Mouse (Mus musculus): Measurements from ENCODE around the gene Fank1.

Gene Fank1

GRCm38 (mm10) chr7:133776626-133776996 lies at the start of gene Fank1:
Gene Fank1 (plus strand): TSS chr7:133776861.
- in situ Hi-C loops (cut with MboI): no loop called here

- in situ Hi-C loops (cut with MboI): no loop called here
Measured at GRCm38 (mm10) chr7:133727027-133727426, 49.6 kb upstream of the Fank1 start.

- in situ Hi-C loops (cut with MboI): no loop called here
Measured at GRCm38 (mm10) chr7:133729351-133729750, 47.3 kb upstream of the Fank1 start.

DNA sequence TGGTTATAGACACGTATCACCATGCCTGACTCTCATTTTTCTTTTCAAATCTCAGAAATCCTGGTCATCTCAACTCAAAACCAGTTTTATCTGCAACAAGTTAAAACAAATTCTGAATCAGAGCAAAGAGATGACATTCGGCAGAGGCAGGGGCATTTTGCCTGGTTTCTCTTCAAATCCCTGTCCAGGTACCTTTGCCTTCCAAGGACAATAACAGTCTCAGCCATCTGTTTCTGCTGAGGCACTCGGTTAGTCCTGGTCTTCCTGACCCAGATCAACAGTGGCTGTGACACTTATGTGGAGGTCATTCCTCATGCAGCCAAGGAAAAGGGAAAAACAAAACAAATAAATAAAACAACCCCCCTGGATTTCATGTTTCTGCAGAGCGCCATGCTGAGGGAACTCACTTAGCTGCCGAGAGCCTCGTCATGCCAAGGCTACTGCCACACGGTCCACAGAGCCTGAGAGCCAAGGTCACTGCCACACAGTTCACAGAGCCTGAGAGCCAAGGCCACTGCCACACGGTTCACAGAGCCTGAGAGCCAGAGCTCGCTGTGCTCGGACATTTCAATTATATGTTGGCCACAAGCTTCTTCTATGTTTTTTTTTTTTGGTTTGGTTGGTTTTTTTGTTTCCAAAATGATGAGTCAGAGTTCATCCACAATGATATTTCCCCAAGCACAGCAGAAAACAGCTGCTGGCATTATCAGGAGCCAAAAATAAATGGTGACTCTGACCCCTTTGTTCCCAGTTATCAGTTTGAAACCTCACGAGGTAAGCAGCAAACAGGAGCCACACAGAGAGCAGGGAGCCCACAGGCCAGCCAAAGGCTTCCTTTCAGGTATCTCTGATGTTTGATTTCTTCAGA lies 46.1 kb upstream of the Fank1 start:
- in situ Hi-C loops (cut with MboI): no loop called here

DNA sequence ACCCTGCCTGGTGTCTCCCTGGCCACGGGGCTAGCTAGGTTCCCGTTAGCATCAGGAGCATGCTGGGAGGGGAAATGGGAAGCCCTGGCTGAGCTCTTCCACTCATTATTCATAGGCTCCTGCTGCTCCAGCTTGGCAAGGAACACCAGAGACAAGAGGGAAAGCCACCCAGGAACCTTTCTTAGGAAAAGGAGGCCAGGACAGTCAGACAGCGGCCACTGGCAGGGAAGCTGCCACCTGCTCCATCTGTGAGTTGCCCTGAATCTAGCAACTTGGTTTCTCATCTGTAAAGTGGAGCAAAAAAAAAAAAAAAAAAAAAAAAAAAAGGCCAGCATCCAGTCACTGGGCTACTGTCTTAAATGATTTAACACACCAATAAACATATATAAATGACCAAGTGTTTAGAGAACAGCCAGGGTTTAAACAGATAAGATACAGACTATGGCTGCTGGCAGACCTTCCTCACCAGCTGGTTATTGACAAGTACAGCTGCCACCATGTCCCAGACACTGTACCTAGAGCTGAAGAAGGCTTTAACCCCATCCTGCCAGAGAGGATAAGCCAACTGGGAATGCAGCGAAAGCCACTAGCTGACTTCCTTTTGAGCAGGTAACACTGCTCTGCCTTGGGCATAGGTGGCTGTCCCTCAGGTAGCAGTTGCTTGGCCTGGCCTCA lies 44.6 kb upstream of the Fank1 start:
- in situ Hi-C loops (cut with MboI): no loop called here

DNA sequence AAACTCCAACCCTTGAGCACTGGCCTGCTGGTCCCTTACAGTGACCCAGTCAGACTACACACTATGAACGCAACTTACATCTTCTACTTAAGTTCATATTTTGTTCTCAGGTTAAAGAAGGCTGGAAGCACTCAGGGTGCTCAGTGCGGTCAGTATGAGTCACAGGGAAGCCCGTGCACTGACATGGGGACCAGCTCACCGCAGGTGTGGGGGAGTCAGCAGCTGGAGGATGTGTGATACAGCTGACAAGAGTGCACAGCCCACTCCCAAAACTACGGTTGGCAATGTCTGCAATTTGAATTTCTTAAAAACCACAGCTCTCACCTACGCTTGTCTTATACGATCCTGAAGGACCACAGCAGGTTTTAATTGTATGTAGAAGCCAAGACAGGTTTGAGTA lies 36.1 kb upstream of the Fank1 start:
- in situ Hi-C loops (cut with MboI): no loop called here

GRCm38 (mm10) chr7:133742530-133743325 lies 33.9 kb upstream of the Fank1 start:
- in situ Hi-C loops (cut with MboI): no loop called here

- in situ Hi-C loops (cut with MboI): no loop called here
Measured at GRCm38 (mm10) chr7:133743611-133744010, 33.0 kb upstream of the Fank1 start.

- in situ Hi-C loops (cut with MboI): no loop called here
Measured at GRCm38 (mm10) chr7:133744209-133744608, 32.5 kb upstream of the Fank1 start.

GRCm38 (mm10) chr7:133744701-133745100 lies 32.0 kb upstream of the Fank1 start:
- in situ Hi-C loops (cut with MboI): no loop called here

- in situ Hi-C loops (cut with MboI): no loop called here
Measured at GRCm38 (mm10) chr7:133747372-133747771, 29.3 kb upstream of the Fank1 start.

DNA sequence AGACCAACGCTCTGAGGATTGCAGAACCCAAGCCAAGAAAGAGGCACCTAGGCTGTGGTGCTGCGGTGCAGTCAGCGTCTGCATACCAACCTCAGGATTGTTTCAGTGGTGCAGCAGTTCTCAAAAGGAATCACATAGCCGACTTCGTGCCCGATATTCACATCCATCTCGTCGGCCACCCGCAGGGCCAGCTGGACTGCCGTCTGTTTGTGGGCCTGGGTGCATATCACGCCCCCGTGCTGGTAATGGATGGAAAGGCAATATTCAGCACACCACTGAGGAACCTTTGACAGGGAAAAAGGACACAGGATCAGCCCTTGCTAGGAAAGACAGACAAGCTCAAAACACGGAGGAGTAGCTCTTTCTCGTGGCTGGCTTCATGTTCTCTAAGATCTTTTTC lies 27.9 kb upstream of the Fank1 start:
- in situ Hi-C loops (cut with MboI): no loop called here

DNA sequence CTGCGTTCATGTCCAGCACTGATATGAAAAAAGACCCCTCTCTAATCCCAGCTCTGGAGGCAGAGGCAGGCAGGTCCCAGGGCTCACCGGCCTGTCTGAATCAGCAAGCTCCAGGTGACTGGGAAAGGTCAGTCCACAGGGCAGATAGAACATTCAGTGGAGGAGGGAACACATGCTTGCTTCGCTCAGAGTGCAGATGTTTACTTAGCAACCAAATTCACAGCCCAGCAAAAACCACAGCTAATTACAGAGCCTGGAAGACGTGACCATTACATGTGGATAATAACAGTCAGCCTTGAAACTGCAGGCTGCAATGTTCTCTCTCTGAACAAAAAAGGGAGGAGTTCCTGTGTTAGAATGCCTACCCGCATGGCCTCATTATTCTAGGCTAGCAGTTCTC lies 26.0 kb upstream of the Fank1 start:
- in situ Hi-C loops (cut with MboI): no loop called here

DNA sequence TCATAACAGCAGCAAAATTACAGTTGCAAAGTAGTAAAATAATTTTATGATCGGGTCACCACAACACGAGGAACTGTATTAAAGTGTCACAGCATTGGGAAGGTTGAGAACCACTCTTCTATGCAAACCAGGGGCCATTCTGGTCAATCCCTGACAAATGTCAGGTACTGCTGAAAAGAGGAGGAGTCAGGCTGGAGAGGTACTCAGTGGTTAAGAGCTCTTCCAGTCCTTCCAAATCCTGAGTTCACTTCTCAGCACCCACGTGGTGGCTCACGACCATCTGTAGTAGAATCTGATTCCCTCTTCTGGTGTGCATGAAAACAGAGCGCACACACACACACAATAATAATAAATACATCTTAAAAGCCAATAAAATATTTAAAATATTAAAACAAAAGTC lies 25.5 kb upstream of the Fank1 start:
- in situ Hi-C loops (cut with MboI): no loop called here

GRCm38 (mm10) chr7:133757961-133758455 lies 18.7 kb upstream of the Fank1 start:
- in situ Hi-C loops (cut with MboI): no loop called here

DNA sequence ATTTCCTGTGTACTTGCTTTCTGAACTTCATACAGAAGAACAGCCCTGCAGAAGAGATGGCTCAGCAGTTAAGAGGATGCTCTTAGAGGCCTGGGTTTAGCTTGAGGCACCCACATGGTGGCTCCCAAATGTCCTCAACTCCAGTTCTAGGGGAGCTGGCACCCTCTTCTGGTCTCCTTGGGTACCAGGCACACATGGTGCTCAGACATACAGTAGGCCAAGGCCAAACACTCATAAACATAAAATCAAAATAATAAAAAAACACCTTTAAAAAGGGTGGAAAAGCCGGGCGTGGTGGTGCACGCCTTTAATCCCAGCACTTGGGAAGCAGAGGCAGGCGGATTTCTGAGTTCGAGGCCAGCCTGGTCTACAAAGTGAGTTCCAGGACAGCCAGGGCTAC lies 17.9 kb upstream of the Fank1 start:
- in situ Hi-C loops (cut with MboI): no loop called here

DNA sequence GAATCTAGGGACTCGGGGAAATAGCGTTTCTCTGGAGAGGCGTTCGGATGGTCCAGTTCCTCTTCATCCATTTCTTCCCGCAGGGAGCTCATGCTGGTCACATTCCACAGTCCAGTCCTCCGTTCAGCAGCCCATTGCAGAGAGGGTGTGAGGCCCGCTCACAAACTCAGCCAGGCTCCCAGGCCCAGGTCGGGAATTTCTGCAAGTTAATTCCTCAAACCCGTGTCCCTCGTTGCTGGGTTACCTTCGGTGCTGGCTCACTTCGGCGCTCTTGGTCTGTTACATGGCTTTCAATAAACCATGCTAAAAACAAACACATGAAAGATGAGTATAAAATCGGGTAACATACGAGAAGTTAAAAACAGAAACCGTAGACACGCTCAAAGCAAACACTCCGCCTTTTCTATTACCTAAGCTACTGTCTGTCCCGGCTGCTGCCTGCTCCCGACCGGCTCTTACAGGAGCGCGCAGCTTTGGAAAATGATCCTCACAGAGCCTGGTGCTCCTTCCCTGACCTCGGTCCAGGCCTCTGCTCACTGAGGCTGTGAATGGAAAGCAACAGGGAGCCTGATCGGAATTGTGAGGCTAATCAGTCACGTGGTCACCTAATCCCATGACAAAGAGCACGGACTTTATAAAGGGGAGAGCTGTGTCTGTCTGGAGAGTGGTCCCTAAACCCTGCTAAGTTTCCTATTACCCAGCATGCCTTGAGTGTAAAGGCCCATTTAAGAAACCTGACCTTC lies 16.9 kb upstream of the Fank1 start:
- in situ Hi-C loops (cut with MboI): no loop called here

DNA sequence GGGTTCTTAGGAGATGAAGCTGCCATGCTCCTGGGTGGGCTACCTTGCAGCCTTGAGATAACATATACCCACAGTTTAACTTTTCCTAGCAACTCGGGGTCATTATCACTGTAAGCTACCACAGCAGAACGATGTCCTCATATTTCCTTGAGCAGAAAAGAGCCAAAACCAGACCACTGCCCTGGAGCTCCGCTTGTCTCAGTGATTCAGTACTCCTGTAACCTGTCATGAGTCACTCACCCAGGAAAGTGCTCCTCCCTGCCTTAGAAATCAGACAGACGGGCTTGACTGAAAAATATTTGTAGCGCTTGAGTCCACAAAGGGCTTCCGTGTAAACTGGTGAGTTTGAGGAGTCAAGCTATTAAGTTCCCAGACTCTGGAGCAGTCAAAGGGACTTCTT lies 14.0 kb upstream of the Fank1 start:
- in situ Hi-C loops (cut with MboI): no loop called here

GRCm38 (mm10) chr7:133764425-133764824 lies 12.2 kb upstream of the Fank1 start:
- in situ Hi-C loops (cut with MboI): no loop called here

DNA sequence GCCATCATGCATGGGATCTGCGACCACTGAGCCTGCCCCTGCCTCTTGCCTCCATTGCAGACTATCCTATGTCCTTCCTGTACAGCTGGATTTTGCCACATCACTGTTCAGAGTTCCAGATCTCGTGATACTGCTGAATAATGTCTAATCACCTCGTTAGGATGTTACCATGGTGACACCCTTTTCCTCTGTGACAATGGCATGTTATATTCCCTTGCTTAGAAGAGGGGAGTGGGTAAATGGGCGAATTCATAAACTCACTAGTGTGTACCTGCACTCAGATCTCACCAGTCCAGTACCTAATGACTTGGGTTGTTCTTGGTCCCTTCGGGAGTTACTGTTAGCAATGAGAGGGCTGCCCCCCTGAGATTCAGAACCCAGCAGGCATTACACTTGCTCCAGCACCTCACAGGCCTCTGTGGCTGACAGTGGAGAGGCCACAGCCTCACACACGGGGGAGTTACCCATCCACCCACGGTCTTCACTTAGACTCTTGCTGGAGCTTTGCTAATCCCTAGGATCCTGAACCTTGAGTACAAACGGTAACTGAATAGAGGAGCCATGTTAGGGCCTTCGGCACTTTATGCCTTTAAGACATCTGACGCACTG lies 11.3 kb upstream of the Fank1 start:
- in situ Hi-C loops (cut with MboI): no loop called here

DNA sequence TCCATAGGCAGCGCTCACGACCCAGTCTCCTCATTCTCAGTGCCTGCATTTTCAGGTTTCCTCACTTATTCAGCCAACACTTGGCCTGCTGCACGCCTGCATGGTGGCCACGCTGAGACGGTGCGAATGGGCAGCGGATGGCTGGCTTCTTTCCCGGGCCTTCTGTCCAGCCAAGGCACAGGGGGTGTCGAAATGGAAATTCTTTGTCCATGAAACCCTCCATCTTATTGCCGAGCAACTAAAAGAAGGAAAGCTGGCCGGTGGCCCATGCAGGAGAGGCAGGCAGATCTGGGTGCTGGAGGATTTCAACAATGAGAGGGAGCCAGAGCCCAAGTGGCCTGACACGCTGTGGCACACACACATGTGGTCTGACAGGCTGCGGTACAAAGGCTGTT lies 10.8 kb upstream of the Fank1 start:
- in situ Hi-C loops (cut with MboI): no loop called here

All from mature B cell (primary cell).